Mouse (Mus musculus) intestine, embryonic 16.5 days (tissue): Measurements from ENCODE around the gene Ankrd54. TPM values are rescaled to one million over a fixed set of nuclear protein-coding genes. Genes with fewer than 3 reads are reported as not detected.

Source experiments
- ATAC-seq: fragments of 200-750 bp; cut with Nextera tagmentation; 2 replicates; pipeline ENCODE4 v1.8.0; 2017; ENCODE audit warnings: moderate TSS enrichment, moderate library complexity
- H3K27ac ChIP-seq: fragments of 300-500 bp; sonication (generic); 2 replicates; pipeline ENCODE4 v1.5.1; 2014; ENCODE audit warnings: mild to moderate bottlenecking, low read length
- H3K27me3 ChIP-seq: fragments of 300-500 bp; sonication (generic); replicated peaks from 2 replicates; pipeline ENCODE4 v1.6.1; 2014; ENCODE audit warnings: low read length, control low read depth, mixed read lengths; ENCODE audit not compliant: control insufficient read depth, insufficient read depth
- H3K36me3 ChIP-seq: fragments of 300-500 bp; sonication (generic); 2 replicates; pipeline ENCODE4 v1.6.1; 2014; ENCODE audit warnings: low read length, control low read depth; ENCODE audit not compliant: control insufficient read depth, insufficient read depth
- H3K4me1 ChIP-seq: fragments of 300-500 bp; sonication (generic); 2 replicates; pipeline ENCODE4 v1.6.1; 2014; ENCODE audit warnings: low read length, control low read depth, mixed read lengths; ENCODE audit not compliant: control insufficient read depth, insufficient read depth
- H3K4me2 ChIP-seq: fragments of 300-500 bp; sonication (generic); 2 replicates; pipeline ENCODE4 v1.6.1; 2014; ENCODE audit warnings: low read depth, low read length, control low read depth
- H3K4me3 ChIP-seq: fragments of 300-500 bp; sonication (generic); 2 replicates; pipeline ENCODE4 v1.5.1; 2014; ENCODE audit warnings: mild to moderate bottlenecking, low read length
- H3K9ac ChIP-seq: fragments of 300-500 bp; sonication (generic); 2 replicates; pipeline ENCODE4 v1.6.1; 2014; ENCODE audit warnings: low read depth, low read length
- H3K9me3 ChIP-seq: fragments of 300-500 bp; sonication (generic); 2 replicates; pipeline ENCODE4 v1.6.1; 2016; ENCODE audit warnings: low read length, control low read depth; ENCODE audit not compliant: control insufficient read depth
- WGBS: fragments of 180-500 bp; shearing (Covaris S2); extraction: QIAGEN DNeasy Blood & Tissue Kit; methylation state at CpG from one replicate; pipeline ENCODE4 v1.1.7; 2014; 5-methylcytosine and 5-hydroxymethylcytosine counted together
- polyA plus RNA-seq: library from polyadenylated mRNA; unstranded; fragments of >200 nt; fragmentation: Nextera tagmentation; extraction: Ambion mirVana; gene quantifications from 2 replicates; pipeline ENCODE4 v1.2.1, GENCODE M21; 2015

Gene Ankrd54
- polyA plus RNA-seq, 1 experiment from 2014 or later, result 56.4 TPM

GRCm38 (mm10) chr15:79101531-79101930, 38.8 kb upstream of the Ankrd54 start:
- Histone ChIP-seq H3K4me3 (no peak overlapping the region), H3K36me3 (no peaks in the 10 kb centered on the region), H3K9me3 (no peaks in the 10 kb centered on the region), H3K9ac (no peak overlapping the region; the same call in 1 of the 2 replicates), H3K4me1 (peaks cover 25% of the 10 kb centered on the region), H3K27ac (no peak overlapping the region), H3K27me3 (no peaks in the 10 kb centered on the region), H3K4me2 (no peak overlapping the region)
- ATAC-seq, result no peak

- no peak overlapping the region for H3K4me3 ChIP-seq
- no peak overlapping the region for H3K4me2 ChIP-seq
- H3K9me3 ChIP-seq, result no peaks in the 10 kb centered on the region
- no peaks in the 10 kb centered on the region for H3K27me3 ChIP-seq
- no peak overlapping the region for H3K27ac ChIP-seq
- ATAC-seq, result no peak
- no peak overlapping the region for H3K9ac ChIP-seq
- H3K4me1 ChIP-seq, result peaks cover 31% of the 10 kb centered on the region
- 74% methylated on average over 4 of the region's 4 CpGs for WGBS
- H3K36me3 ChIP-seq, result no peaks in the 10 kb centered on the region
Observed at GRCm38 (mm10) chr15:79100391-79100790, 37.7 kb upstream of the Ankrd54 start.

GRCm38 (mm10) chr15:79099456-79099855, 36.8 kb upstream of the Ankrd54 start:
- ATAC-seq, result no peak
- Histone ChIP-seq H3K27ac (peak overlapping the region; percentile 49), H3K4me2 (no peak overlapping the region)

GRCm38 (mm10) chr15:79098868-79099267, 36.2 kb upstream of the Ankrd54 start:
- Histone ChIP-seq H3K4me3 (no peak overlapping the region), H3K27ac (peak overlapping the region; percentile 49; the same call in 1 of the 2 replicates), H3K9ac (no peak overlapping the region), H3K9me3 (no peaks in the 10 kb centered on the region), H3K36me3 (no peaks in the 10 kb centered on the region), H3K4me1 (peaks cover 31% of the 10 kb centered on the region), H3K27me3 (no peaks in the 10 kb centered on the region), H3K4me2 (no peak overlapping the region)
- 59% methylated on average over 7 of the region's 7 CpGs for WGBS
- no peak for ATAC-seq

More at GRCm38 (mm10) chr15:79099456-79099855, 36.8 kb upstream of the Ankrd54 start:
- H3K9ac ChIP-seq, result no peak overlapping the region
- H3K4me1 ChIP-seq, result peaks cover 31% of the 10 kb centered on the region
- 77% methylated on average over 4 of the region's 4 CpGs for WGBS
- H3K36me3 ChIP-seq, result no peaks in the 10 kb centered on the region
- H3K9me3 ChIP-seq, result no peaks in the 10 kb centered on the region
- no peak overlapping the region for H3K4me3 ChIP-seq
- H3K27me3 ChIP-seq, result no peaks in the 10 kb centered on the region

GRCm38 (mm10) chr15:79098220-79098619, 35.5 kb upstream of the Ankrd54 start:
- Histone ChIP-seq H3K9me3 (no peaks in the 10 kb centered on the region), H3K4me1 (peaks cover 31% of the 10 kb centered on the region), H3K36me3 (no peaks in the 10 kb centered on the region; the same call in 1 of the 2 replicates), H3K27ac (peak overlapping the region; percentile 29), H3K4me3 (no peak overlapping the region), H3K4me2 (no peak overlapping the region), H3K9ac (peak overlapping the region; percentile 27; the same call in 1 of the 2 replicates), H3K27me3 (no peaks in the 10 kb centered on the region)
- WGBS, result 66% methylated on average over 5 of the region's 5 CpGs
- ATAC-seq, result no peak

GRCm38 (mm10) chr15:79097611-79098025, 34.9 kb upstream of the Ankrd54 start:
- H3K9ac ChIP-seq, result peak overlapping the region; percentile 5
- peaks cover 31% of the 10 kb centered on the region for H3K4me1 ChIP-seq
- ATAC-seq, result peak; percentile 78
- no peaks in the 10 kb centered on the region for H3K27me3 ChIP-seq
- H3K9me3 ChIP-seq, result no peaks in the 10 kb centered on the region
- no peak overlapping the region for H3K4me3 ChIP-seq
- 10% methylated on average over 6 of the region's 6 CpGs for WGBS
- H3K36me3 ChIP-seq, result no peaks in the 10 kb centered on the region; the same call in 1 of the 2 replicates
- H3K27ac ChIP-seq, result peak overlapping the region; percentile 29
- no peak overlapping the region for H3K4me2 ChIP-seq

GRCm38 (mm10) chr15:79097135-79097534, 34.4 kb upstream of the Ankrd54 start:
- H3K4me2 ChIP-seq, result no peak overlapping the region
- H3K4me1 ChIP-seq, result peaks cover 31% of the 10 kb centered on the region
- no peaks in the 10 kb centered on the region for H3K27me3 ChIP-seq
- no peaks in the 10 kb centered on the region for H3K9me3 ChIP-seq
- H3K36me3 ChIP-seq, result no peaks in the 10 kb centered on the region; the same call in 1 of the 2 replicates
- peak overlapping the region; percentile 5 for H3K9ac ChIP-seq
- ATAC-seq, result no peak
- H3K27ac ChIP-seq, result peak overlapping the region; percentile 29
- 19% methylated on average over 2 of the region's 2 CpGs for WGBS
- no peak overlapping the region for H3K4me3 ChIP-seq

GRCm38 (mm10) chr15:79096556-79096955, 33.9 kb upstream of the Ankrd54 start:
- no peak overlapping the region for H3K4me2 ChIP-seq
- ATAC-seq, result no peak
- H3K9ac ChIP-seq, result peak overlapping the region; percentile 13; the same call in 1 of the 2 replicates
- H3K27ac ChIP-seq, result 0 out of 2 replicates have a peak overlapping the region, but pooled peaks have one; percentile 46
- 63% methylated on average over 3 of the region's 3 CpGs for WGBS
- no peak overlapping the region for H3K4me3 ChIP-seq
- H3K27me3 ChIP-seq, result no peaks in the 10 kb centered on the region
- no peaks in the 10 kb centered on the region; the same call in 1 of the 2 replicates for H3K36me3 ChIP-seq
- H3K4me1 ChIP-seq, result peaks cover 31% of the 10 kb centered on the region
- H3K9me3 ChIP-seq, result no peaks in the 10 kb centered on the region

GRCm38 (mm10) chr15:79095483-79095882, 32.8 kb upstream of the Ankrd54 start:
- Histone ChIP-seq H3K9me3 (no peaks in the 10 kb centered on the region), H3K27me3 (no peaks in the 10 kb centered on the region), H3K4me1 (peaks cover 28% of the 10 kb centered on the region), H3K27ac (no peak overlapping the region), H3K9ac (no peak overlapping the region), H3K4me3 (no peak overlapping the region), H3K4me2 (no peak overlapping the region), H3K36me3 (peaks cover 2% of the 10 kb centered on the region; the same call in 1 of the 2 replicates)
- WGBS, result 84% methylated on average over 5 of the region's 5 CpGs
- no peak for ATAC-seq
